Mouse (Mus musculus) neural tube, embryonic 13.5 days (tissue): ENCODE results near the gene Actr10. TPM values are rescaled to one million over a fixed set of nuclear protein-coding genes. Genes with fewer than 3 reads are reported as not detected.

Experiments used
- ATAC-seq: fragments of 200-750 bp; cut with Nextera tagmentation; 2 replicates; pipeline ENCODE4 v1.8.0; 2017; ENCODE audit warnings: low read depth, mild to moderate bottlenecking, moderate TSS enrichment, moderate library complexity
- H3K27ac ChIP-seq: fragments of 300-500 bp; sonication (generic); replicated peaks from 2 replicates; pipeline ENCODE4 v1.5.1; 2015; ENCODE audit warnings: moderate library complexity, mild to moderate bottlenecking, inconsistent platforms
- H3K27me3 ChIP-seq: fragments of 300-500 bp; sonication (generic); 2 replicates; pipeline ENCODE4 v1.6.1; 2015; ENCODE audit warnings: mild to moderate bottlenecking, inconsistent platforms
- H3K36me3 ChIP-seq: fragments of 300-500 bp; sonication (generic); 2 replicates; pipeline ENCODE4 v1.6.1; 2015; ENCODE audit warnings: mild to moderate bottlenecking, inconsistent platforms
- H3K4me1 ChIP-seq: fragments of 300-500 bp; sonication (generic); replicated peaks from 2 replicates; pipeline ENCODE4 v1.6.1; 2015; ENCODE audit warnings: inconsistent platforms
- H3K4me2 ChIP-seq: fragments of 300-500 bp; sonication (generic); 2 replicates; pipeline ENCODE4 v1.6.1; 2015; ENCODE audit warnings: inconsistent platforms, mild to moderate bottlenecking, moderate library complexity
- H3K4me3 ChIP-seq: fragments of 300-500 bp; sonication (generic); 2 replicates; pipeline ENCODE4 v1.5.1; 2015; ENCODE audit warnings: mild to moderate bottlenecking, inconsistent platforms
- H3K9ac ChIP-seq: fragments of 300-500 bp; sonication (generic); 2 replicates; pipeline ENCODE4 v1.6.1; 2015; ENCODE audit warnings: moderate library complexity, mild to moderate bottlenecking, inconsistent platforms
- H3K9me3 ChIP-seq: fragments of 300-500 bp; sonication (generic); 2 replicates; pipeline ENCODE4 v1.6.1; 2016; ENCODE audit warnings: inconsistent platforms
- WGBS: fragments of 180-500 bp; shearing (Covaris S2); methylation state at CpG from one replicate; pipeline ENCODE4 v1.1.7; 2015; 5-methylcytosine and 5-hydroxymethylcytosine counted together
- polyA plus RNA-seq: library from polyadenylated mRNA; unstranded; fragments of >200 nt; fragmentation: Nextera tagmentation; extraction: Ambion mirVana; gene quantifications from 2 replicates; pipeline ENCODE4 v1.2.1, GENCODE M21; 2015

Actr10 gene
- 214 and 256 TPM in 2 replicates for polyA plus RNA-seq

DNA sequence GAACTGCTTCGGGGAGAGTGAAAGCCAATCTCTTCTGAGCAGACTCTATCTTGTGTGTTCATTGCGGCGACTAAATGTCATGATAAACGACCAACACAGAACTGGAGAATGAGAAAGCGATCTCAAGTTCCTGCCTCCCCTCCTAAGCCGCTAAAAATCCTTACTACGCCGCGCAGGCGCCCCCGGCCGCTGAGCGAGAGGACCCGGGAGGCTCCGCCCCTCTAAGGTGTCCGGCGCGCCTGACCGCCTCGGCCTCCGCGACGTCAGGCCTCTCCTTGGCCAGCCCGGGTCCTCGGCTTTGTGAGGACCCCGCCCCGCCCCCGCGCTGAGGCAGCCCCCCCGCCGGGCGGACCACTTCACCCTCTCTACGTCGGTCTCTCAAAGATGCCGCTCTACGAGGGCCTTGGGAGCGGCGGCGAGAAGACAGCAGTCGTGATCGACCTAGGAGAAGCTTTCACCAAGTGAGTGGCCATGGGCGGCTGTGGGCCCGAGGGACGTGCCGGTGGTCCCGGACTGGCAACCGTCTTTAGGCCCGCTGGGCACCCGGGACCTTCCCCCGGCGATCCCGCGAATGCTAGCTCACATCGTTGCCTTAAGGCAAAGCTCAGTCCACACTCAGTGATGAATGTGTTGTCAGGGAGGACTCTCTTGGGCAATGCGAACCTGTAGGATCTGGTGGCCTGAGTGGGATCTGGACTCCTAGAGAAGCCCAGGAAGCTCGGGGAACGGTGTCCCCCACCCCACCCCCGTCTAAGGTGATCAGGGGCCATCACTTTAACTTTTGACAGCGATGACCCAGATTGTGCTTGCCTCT, at the start of gene Actr10:
Actr10 (plus strand) TSS at position 287 of the 814 bp plus-strand sequence.
- H3K9ac ChIP-seq = peak within 1 kb of the TSS; percentile 91
- H3K36me3 ChIP-seq = peaks cover 16% of the 10 kb centered on the region
- no peaks in the 10 kb centered on the region for H3K9me3 ChIP-seq
- H3K27me3 ChIP-seq = no peaks in the 10 kb centered on the region
- H3K4me3 ChIP-seq = peak within 1 kb of the TSS; percentile 81
- peak; percentile 99 for ATAC-seq
- under 1% methylated on average over 59 of the region's 59 CpGs for WGBS
- H3K27ac ChIP-seq = peak within 1 kb of the TSS; percentile 90
- peaks cover 12% of the 10 kb centered on the region for H3K4me1 ChIP-seq
- H3K4me2 ChIP-seq = peak within 1 kb of the TSS; percentile 78

GRCm38 (mm10) chr12:70890405-70890804, 47.3 kb upstream of the Actr10 start:
- H3K9me3 ChIP-seq = no peaks in the 10 kb centered on the region
- no peaks in the 10 kb centered on the region for H3K4me1 ChIP-seq
- no peak overlapping the region for H3K9ac ChIP-seq
- no peak overlapping the region for H3K4me3 ChIP-seq
- H3K4me2 ChIP-seq = no peak overlapping the region
- no peak overlapping the region for H3K27ac ChIP-seq
- H3K36me3 ChIP-seq = peaks cover 53% of the 10 kb centered on the region
- ATAC-seq = no peak
- 90% methylated on average over 5 of the region's 5 CpGs for WGBS
- H3K27me3 ChIP-seq = no peaks in the 10 kb centered on the region

DNA sequence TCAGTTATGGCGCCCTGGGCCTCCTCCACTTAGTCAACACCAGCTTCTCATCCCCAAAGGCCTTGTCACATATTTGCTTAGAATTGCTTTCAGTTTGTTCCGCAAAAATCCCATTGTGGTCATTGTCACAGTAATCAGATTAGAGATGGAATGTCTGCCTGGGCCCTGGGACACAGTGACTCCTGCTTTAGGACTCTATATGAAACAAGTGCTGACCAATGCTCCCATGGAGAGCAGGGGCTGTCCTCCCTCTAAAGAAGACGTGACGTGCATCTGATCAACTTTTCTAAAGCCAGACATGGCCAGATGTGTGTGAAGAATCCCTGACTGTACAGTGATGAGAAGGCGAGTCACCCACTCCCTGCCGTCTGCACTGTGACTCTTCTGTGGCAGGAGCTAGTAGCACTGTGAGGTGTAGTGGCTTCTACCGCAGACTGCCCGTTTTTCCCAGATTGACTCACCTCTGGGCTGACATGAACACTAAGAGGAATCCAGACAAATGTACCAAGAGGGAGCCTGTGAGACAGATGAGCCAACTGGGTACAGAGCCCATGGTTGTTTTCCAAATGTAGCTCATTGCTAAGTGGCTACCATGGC, 46.7 kb upstream of the Actr10 start:
- H3K4me3 ChIP-seq = no peak overlapping the region
- WGBS = 93% methylated on average over 8 of the region's 8 CpGs
- ATAC-seq = no peak

GRCm38 (mm10) chr12:70895275-70895674, 42.4 kb upstream of the Actr10 start:
- Histone ChIP-seq H3K4me2 (no peak overlapping the region), H3K36me3 (peaks cover 60% of the 10 kb centered on the region), H3K4me3 (no peak overlapping the region), H3K9ac (no peak overlapping the region), H3K27ac (no peak overlapping the region), H3K4me1 (no peaks in the 10 kb centered on the region), H3K9me3 (no peaks in the 10 kb centered on the region), H3K27me3 (no peaks in the 10 kb centered on the region)
- no peak for ATAC-seq
- WGBS = 90% methylated on average over 7 of the region's 7 CpGs

More for the DNA sequence above, 46.7 kb upstream of the Actr10 start:
- no peaks in the 10 kb centered on the region for H3K27me3 ChIP-seq
- no peak overlapping the region for H3K27ac ChIP-seq
- H3K4me1 ChIP-seq = no peaks in the 10 kb centered on the region
- H3K9ac ChIP-seq = no peak overlapping the region
- H3K9me3 ChIP-seq = no peaks in the 10 kb centered on the region
- no peak overlapping the region for H3K4me2 ChIP-seq
- peaks cover 55% of the 10 kb centered on the region for H3K36me3 ChIP-seq

- ATAC-seq = no peak
- no peaks in the 10 kb centered on the region for H3K27me3 ChIP-seq
- H3K27ac ChIP-seq = no peak overlapping the region
- H3K9ac ChIP-seq = no peak overlapping the region
- no peak overlapping the region for H3K4me3 ChIP-seq
- H3K36me3 ChIP-seq = peaks cover 52% of the 10 kb centered on the region
- 91% methylated on average over 10 of the region's 10 CpGs for WGBS
- no peaks in the 10 kb centered on the region for H3K4me1 ChIP-seq
- H3K9me3 ChIP-seq = no peaks in the 10 kb centered on the region
- no peak overlapping the region for H3K4me2 ChIP-seq
Measured at GRCm38 (mm10) chr12:70896068-70896467, 41.6 kb upstream of the Actr10 start.

GRCm38 (mm10) chr12:70897434-70897833, 40.2 kb upstream of the Actr10 start:
- H3K27me3 ChIP-seq = no peaks in the 10 kb centered on the region
- H3K4me3 ChIP-seq = no peak overlapping the region
- no peaks in the 10 kb centered on the region for H3K9me3 ChIP-seq
- WGBS = 85% methylated on average over 8 of the region's 8 CpGs
- ATAC-seq = no peak
- no peak overlapping the region for H3K9ac ChIP-seq
- no peak overlapping the region for H3K4me2 ChIP-seq
- peaks cover 42% of the 10 kb centered on the region for H3K36me3 ChIP-seq
- no peaks in the 10 kb centered on the region for H3K4me1 ChIP-seq
- no peak overlapping the region for H3K27ac ChIP-seq

- no peaks in the 10 kb centered on the region for H3K9me3 ChIP-seq
- no peak overlapping the region for H3K27ac ChIP-seq
- H3K27me3 ChIP-seq = no peaks in the 10 kb centered on the region
- no peak overlapping the region for H3K4me2 ChIP-seq
- WGBS = 88% methylated on average over 8 of the region's 8 CpGs
- H3K9ac ChIP-seq = no peak overlapping the region
- no peak overlapping the region for H3K4me3 ChIP-seq
- no peak for ATAC-seq
- H3K4me1 ChIP-seq = no peaks in the 10 kb centered on the region
- H3K36me3 ChIP-seq = peaks cover 35% of the 10 kb centered on the region
Measured at GRCm38 (mm10) chr12:70898450-70898849, 39.2 kb upstream of the Actr10 start.

DNA sequence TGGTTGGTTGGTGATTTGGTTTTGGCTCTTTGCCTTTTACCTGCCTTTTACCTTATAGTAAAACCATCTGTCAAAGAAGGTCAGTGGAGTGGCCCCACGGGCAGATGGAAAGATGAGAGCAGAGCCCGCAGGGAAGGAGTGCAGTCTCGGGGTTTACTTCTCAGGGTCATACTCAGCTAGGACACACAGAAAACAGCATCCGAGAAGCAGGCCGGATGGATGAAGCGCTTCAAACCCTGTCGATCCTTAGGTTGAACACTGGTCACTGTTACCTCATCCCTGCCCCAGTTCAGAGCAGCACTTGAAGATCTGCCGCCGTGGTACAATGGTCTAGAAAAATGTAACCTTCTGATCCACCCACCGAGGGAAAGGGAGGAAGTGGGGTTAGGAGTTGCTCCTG, 33.2 kb upstream of the Actr10 start:
- ATAC-seq = no peak
- Histone ChIP-seq H3K27me3 (no peaks in the 10 kb centered on the region), H3K9me3 (no peaks in the 10 kb centered on the region), H3K4me2 (no peak overlapping the region), H3K4me1 (no peaks in the 10 kb centered on the region), H3K4me3 (no peak overlapping the region), H3K27ac (no peak overlapping the region), H3K9ac (no peak overlapping the region), H3K36me3 (peaks cover 3% of the 10 kb centered on the region; the same call in 1 of the 2 replicates)
- 92% methylated on average over 10 of the region's 10 CpGs for WGBS

DNA sequence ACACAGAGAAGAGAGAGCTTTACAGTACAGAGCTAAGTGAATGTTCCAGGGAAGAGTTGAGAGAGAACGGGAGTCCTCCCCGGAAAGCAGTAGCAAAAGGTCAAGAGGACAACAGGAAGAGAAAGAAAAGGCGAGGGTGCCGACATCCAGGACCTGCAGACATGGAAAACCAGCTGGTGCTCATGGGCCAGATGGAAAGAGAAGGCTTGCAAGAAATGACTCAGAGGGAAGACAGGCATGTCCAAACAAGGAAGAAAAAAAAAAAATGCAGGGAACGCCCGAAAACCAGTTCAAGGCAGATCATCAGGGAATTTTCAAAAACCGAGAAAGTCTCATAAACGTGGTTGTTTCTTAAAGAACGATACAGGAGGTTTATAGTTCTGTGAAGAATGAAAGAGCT, 30.8 kb upstream of the Actr10 start:
- peaks cover 2% of the 10 kb centered on the region; the same call in 1 of the 2 replicates for H3K4me1 ChIP-seq
- WGBS = 86% methylated on average over 9 of the region's 9 CpGs
- no peaks in the 10 kb centered on the region for H3K27me3 ChIP-seq
- no peak overlapping the region for H3K9ac ChIP-seq
- H3K36me3 ChIP-seq = 0 out of 2 replicates have a peak, but pooled peaks cover 2% of the 10 kb centered on the region
- H3K27ac ChIP-seq = no peak overlapping the region
- no peak overlapping the region for H3K4me2 ChIP-seq
- no peaks in the 10 kb centered on the region for H3K9me3 ChIP-seq
- ATAC-seq = no peak
- no peak overlapping the region for H3K4me3 ChIP-seq

GRCm38 (mm10) chr12:70907651-70908050, 30.0 kb upstream of the Actr10 start:
- peaks cover 4% of the 10 kb centered on the region; the same call in 1 of the 2 replicates for H3K4me1 ChIP-seq
- H3K9me3 ChIP-seq = no peaks in the 10 kb centered on the region
- H3K9ac ChIP-seq = no peak overlapping the region
- no peak for ATAC-seq
- no peak overlapping the region for H3K27ac ChIP-seq
- no peak overlapping the region for H3K4me3 ChIP-seq
- no peaks in the 10 kb centered on the region for H3K27me3 ChIP-seq
- H3K36me3 ChIP-seq = no peaks in the 10 kb centered on the region
- H3K4me2 ChIP-seq = no peak overlapping the region
- WGBS = 79% methylated on average over 11 of the region's 11 CpGs

- Histone ChIP-seq H3K9ac (no peak overlapping the region), H3K9me3 (no peaks in the 10 kb centered on the region), H3K36me3 (no peaks in the 10 kb centered on the region), H3K4me2 (no peak overlapping the region), H3K27ac (no peak overlapping the region), H3K4me3 (no peak overlapping the region), H3K27me3 (no peaks in the 10 kb centered on the region), H3K4me1 (peaks cover 4% of the 10 kb centered on the region; the same call in 1 of the 2 replicates)
- no peak for ATAC-seq
- WGBS = 80% methylated on average over 4 of the region's 4 CpGs
Measured at GRCm38 (mm10) chr12:70908076-70908475, 29.6 kb upstream of the Actr10 start.

DNA sequence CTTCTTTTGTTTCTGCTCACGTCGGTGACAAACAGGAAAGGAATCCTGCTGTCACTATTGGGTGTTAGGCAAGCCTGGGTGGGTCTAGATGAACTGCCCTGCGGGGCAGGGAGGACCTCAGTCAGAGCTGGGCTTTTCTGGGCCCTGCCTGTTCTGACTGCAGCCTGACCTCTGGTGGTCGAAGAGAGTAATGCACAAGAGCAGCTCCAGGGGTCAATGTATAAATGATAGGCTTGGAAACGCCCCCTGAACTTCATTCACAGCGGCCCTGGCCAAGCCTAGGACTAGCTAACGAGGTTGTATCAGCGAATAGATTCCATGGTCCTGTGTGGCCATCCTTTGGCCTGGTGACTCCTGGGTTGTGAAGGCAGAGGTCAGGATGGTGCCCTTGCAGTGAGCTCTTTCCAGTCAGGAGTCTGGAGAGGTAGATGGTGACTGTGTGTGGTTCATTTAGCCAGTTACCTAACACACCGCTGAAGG, 27.4 kb upstream of the Actr10 start:
- no peak overlapping the region for H3K4me3 ChIP-seq
- no peaks in the 10 kb centered on the region for H3K36me3 ChIP-seq
- no peak overlapping the region for H3K27ac ChIP-seq
- no peak overlapping the region for H3K9ac ChIP-seq
- H3K9me3 ChIP-seq = no peaks in the 10 kb centered on the region
- WGBS = 11% methylated on average over 9 of the region's 9 CpGs
- H3K4me2 ChIP-seq = no peak overlapping the region
- peak; percentile 69 for ATAC-seq
- peaks cover 4% of the 10 kb centered on the region; the same call in 1 of the 2 replicates for H3K4me1 ChIP-seq
- H3K27me3 ChIP-seq = no peaks in the 10 kb centered on the region
